Mouse (Mus musculus) ES-Bruce4 (cell line): ENCODE results near the gene Actl10.

Source experiments
- CTCF ChIP-seq: IDR thresholded peaks from one replicate; pipeline ENCODE4 v1.8.1; 2011; ENCODE audit warnings: low read depth, low read length
- EP300 ChIP-seq: IDR thresholded peaks from 2 replicates; pipeline ENCODE4 v1.6.1; 2011; ENCODE audit warnings: low read depth, low read length; ENCODE audit not compliant: insufficient read depth
- POLR2A ChIP-seq: IDR thresholded peaks from one replicate; pipeline ENCODE4 v1.8.1; 2011; ENCODE audit warnings: low read length; ENCODE audit not compliant: insufficient read depth

DNA sequence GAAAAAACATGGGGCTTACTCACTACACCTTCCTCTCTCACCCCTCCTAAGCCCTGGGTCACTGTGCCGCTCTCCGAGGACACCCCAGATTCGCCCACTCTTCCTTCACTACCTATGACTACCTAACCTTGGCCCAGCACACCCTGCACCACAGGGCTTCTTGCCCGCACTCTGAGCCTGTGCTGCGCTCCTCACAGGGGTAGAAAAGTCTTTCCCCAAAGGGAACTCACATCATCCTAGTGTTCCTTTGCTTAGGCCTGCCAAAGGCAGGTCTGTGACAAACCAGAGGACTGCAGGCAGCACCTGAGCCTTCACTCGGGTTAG is 26.1 kb downstream of the Actl10 start:
- TF ChIP-seq CTCF (no peak), POLR2A (no peak), EP300 (no peak)
